Mouse (Mus musculus) spleen, postnatal 36 days (tissue): ENCODE measurements around the gene Htr2b.

ENCODE experiments used
- DNase-seq, 2 experiments: peaks; one replicate each; pipeline ENCODE4 v3.0.0; 2022; ENCODE audit warnings: low spot score in 2 of 2, mixed read lengths in 1 of 2

Htr2b gene

DNA sequence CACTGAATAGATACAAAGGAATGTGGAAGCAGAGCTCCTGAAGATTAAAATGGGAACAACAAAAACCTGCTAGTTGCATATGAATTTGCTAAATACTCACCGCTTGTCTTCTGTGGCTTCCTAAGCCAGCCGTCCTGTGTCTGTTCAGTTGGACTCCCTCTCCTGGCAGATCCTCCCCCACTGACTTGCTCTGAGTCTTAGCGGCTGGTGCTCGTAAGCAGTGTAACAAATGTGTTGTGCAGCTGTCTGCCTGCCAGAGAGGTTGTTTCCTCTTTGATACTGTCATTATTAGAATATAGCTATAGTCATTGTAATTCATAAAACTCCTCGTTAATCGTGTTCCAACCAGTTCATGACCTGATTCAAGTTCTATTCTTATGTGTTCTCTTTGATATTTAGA, at the start of gene Htr2b:
TSS of gene Htr2b (minus strand) at position 192 of the 400 bp plus-strand sequence.
- peak in 1 of 2 experiments; percentile 2 for DNase-seq

DNA sequence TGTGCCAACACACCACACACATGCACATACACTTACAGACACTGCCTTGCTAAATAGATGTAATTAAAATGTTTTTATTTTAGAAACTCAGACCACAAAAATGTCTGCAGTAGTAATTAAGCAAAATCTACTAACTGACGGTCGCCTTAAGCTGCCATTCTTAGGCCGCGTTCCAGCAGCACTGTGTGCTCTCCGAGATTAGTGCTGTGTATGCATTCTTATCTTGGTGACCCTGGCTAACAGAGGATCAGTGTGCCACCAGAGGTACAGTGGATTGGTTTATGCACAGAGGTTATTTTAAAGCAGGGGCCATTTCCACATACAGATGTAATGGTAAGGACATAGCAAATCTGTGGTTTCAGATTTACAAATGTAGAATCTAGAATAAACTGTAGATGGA, 49.3 kb upstream of the Htr2b start:
- DNase-seq = peak; percentile 19 to 55

DNA sequence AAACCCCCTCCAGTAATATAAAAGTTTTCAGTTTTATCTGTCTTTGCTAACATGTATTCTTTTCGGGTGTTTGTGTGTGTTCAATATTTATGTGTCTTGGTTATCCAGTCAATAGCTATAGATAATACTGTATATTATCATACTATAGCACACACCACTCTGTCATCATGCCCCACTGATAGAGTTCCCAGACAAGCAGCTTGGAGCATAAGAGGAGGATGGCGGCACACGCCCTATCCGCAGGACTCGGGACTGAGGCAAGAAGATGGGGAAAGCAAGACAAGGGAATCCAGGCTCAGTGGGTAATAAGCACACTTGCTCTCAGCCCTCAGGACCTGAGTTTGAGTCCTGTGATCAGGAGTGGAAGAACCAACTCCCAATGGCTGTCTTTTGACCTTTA, 48.7 kb upstream of the Htr2b start:
- peak in 1 of 2 experiments; percentile 43 for DNase-seq

DNA sequence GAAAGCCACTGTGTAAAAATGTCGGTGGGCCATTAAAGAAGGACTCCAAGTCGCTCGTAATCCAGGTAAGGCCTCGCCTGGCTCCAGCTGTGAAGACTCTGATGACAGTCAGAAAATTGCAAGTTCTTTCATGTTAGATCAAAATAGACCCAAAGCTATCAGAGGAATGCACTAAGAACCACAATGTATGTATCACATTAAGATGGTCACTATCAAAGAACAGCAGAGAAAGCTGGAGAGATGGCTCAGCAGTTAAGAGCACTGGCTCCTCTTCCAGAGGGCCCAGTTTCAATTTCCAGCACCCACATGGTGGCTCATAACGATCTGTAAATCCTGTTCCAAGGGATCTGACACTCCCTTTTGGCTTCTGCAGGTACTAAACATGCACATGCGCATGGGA, 48.3 kb upstream of the Htr2b start:
- DNase-seq = no peak

DNA sequence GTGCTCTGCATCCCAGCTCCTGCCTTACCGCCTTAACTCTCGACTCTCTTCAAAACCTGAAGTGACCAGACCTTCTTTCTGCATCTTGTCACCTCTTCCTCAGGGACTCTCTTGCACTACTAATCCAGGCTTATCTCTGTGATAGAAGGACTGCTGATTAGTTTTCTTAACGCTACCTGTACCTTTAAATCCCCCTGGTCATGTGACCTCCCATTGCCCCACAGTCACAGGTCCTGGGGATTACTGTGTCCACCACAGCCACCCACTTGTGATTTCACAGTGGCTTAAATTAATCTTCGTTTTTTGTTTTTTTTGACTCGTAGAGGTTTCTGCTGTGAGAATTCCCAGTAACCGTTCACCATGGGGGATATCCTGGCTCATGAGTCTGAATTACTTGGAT, 44.8 kb upstream of the Htr2b start:
- DNase-seq = no peak

DNA sequence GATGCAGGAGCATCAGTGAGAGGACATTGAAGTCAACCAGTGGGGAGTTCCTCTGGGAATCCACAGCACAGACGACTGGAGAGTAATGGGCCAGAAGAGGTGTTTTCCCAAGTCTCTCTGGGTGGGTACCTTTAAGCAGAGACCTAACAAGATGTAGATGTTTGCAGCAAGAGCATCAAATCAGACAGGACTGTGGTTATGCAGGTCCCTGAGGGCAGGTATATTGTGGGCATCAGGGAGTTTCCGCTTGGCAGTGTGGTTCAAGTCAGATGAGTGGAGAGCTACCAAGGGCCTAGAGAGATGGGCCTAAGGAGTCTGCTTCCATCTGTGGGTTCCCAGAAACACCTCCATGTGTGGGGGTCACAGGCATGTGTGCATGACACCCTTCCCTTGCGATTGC, 44.3 kb upstream of the Htr2b start:
- no peak for DNase-seq

DNA sequence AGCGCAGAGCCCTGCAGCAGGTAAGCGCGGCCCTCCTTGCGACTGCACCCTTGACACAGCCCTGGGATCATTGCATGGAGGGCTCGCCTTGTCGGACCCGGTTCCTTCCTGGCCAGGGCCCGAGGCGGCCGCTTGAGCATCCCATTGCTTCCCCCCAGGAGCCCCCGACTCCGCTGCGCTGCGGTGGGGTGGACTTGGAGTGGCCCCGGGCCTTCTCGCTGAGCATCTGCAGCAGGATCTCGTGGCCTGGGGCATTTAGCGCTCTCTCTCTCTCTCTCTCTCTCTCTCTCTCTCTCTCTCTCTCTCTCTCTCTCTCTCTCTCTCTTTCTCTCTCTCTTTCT, 43.0 kb upstream of the Htr2b start:
- no peak for DNase-seq

DNA sequence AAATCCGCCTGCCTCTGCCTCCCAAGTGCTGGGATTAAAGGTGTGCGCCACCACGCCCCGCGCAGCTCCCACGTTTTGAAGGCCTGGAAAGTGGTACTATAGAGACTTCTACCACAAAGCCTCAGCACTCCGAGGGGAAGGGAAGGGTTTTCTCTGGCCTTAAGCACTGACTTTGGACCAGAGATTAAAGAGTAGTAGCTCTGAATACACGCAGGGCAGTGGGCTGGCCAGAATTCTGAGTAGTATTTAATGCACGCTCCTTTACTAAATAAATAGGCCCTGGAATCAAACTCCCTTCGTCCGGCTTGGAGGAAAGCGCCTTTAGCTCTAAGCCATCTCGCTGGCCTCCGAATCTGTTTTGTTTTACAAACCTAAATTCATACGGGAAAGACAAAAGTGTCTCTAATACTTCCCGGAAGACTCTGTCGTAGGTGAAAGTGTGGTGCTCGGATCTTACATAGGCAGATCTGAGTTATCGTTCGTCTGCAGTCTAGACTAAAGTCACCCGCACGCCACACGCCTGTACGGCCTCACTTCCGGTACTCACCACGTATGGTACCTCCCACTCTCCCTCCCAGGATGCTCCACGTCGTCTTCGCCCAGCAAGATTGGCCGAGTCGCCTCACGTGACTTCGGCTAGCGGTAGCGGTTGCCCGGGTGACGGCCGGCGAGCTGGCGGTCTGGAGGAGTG, 42.5 kb upstream of the Htr2b start, which contains the start of gene Armc9:
TSS of gene Armc9 (plus strand) at position 648 of the 691 bp plus-strand sequence.
- peak; percentile 96 to 97 for DNase-seq

DNA sequence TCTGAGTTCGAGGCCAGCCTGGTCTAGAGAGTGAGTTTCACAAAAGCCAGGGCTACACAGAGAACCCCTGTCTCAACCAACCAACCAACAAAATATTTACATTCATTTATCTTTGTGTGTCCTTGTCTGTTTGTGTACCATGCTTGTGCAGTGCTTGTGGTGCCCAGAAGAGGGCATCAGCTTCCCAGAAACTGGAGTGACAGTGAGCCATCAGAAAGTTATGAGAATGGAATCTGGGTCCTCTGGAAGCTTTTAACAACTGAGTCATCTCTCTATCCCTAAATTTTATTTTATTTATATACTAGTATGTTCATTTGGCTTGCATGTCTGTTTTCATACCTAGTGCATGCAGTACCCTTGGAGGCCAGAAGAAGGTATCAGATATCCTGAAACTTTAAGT, 40.8 kb upstream of the Htr2b start:
- DNase-seq = no peak

DNA sequence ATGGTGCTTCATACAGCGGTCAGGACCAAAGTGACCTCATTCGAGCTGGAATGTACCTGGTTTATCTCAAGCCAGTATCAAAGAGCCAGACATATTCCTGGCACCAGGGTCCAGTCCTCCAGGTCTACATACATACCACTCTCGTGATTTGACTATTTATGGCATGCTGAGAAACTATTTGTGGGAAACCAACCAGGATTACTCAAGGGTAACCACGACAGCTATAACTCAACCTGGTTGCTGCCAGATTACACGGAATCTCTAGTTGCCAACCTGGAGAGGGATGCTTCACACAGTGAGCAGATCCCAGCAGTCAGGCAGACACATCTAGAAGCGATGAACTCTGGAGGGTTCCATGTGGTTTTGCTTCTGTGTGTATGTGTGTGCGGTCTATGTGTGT, 39.6 kb upstream of the Htr2b start:
- no peak for DNase-seq

DNA sequence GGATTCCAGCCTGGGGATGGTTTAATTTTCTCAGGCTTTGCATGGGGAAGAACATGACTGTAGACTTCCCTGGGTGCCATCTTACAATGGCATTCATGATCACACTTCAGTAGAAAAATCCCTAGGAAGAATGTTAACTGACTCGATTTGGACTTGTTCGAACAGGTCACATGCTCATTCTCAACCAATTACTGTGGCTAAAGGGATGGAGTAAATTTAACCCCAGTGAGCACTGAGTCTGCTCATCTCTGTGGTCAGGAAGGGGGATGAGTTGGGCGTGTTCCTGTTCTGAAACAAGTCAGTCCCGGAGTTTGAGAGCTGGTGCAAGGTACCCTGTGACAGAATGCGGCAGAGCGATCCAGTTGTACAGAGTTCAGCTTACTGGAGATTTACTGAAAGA, 39.2 kb upstream of the Htr2b start:
- no peak for DNase-seq

DNA sequence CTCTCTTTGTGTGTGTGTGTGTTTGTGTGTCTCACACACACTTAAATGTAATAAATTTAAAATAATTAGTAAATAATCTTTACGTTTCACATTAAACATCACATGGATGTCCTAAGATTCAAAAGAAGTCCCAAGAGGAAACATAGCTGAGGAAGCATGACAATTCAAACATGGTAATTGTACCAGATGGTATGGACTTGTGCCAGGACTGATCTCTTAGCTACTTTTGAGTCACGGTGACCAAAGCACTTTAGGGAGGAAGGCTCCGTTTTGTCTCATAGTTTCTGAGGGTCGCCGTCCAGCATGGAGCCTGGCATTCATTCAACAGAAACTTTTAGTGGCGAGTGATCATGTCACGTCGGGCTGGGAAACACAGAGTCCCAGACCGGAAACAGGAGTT, 36.4 kb upstream of the Htr2b start:
- no peak for DNase-seq

DNA sequence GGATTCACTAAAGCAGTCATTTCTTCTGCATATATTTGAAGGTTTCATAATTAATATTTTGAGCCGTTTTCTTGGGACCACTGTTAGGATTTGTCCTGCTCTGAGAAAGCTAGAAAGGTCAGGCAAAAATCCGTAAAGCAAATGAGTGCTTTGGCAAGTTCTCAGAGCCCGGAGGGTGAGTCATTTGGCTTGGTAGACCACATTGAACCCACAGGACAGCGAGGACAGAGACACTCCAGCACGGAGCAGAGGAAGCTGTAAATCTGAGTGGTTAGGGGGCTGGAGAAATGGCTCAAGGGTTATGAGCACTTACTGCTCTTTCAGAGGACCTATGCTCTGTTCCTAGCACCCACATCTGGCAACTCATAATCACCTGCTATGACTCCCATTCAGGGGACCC, 35.8 kb upstream of the Htr2b start:
- no peak for DNase-seq

DNA sequence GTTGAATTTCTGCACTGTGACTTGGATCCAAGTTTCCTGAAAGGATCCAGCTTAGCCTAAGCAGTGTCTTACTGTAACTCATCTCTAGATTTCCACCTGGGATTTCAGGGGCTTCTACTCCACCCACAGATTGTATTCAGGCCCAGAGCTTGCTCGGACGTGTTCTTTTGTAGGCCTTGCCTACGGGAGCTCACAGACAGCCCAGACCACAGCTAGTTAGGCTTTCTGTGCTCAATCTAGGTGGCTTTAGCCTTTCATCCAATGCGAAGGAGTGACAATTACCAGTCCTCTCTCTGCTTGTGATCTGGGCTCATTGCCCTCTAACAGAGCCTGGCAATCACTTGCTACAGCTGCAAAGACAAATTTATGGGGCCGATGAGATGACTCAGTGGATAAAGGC, 34.5 kb upstream of the Htr2b start:
- DNase-seq = no peak

DNA sequence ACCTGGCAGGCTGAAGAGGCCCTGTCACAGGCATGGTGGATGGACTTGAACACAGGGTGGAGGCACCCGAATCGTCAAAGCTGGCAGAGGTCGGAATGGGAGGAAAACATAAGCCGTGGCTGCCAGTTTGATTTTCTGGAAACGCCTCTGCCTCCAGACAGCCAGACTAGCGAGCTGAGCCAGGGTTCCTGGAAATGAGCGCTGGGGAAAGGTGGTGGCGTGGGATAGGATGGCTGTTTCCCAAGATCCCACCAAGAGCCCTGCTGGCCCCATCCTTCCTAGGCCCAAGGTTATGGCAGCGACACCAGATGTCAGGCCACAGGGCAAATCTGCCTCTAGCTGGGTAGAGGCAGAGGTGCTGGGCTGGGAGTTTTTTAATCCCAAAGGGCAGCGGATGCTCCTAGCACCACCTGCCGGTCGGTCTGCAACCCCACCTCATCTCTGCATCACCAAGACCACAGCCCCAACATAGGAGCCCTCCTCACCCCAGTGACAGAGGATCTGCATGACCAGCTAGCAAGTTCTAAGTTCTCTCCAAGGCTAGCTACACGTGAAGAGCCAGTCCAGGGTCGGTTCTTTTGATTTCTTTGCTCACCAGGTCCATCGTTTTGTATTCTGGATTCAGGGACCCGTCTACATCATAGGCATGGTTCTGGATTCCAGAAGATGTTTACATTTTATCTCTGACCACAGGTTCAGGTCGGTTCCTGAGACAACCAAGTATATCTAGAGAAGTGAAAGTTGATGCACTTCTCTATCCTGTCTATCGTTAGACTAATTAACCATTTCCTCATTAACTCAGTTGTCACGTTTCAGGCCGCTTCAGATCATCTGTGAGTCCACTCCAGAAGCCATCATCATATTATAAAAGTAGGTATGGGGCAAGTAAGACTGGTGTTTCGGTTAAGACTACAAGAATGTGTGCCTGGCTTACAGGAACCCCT, 32.5 kb upstream of the Htr2b start:
- peak; percentile 15 to 25 for DNase-seq

DNA sequence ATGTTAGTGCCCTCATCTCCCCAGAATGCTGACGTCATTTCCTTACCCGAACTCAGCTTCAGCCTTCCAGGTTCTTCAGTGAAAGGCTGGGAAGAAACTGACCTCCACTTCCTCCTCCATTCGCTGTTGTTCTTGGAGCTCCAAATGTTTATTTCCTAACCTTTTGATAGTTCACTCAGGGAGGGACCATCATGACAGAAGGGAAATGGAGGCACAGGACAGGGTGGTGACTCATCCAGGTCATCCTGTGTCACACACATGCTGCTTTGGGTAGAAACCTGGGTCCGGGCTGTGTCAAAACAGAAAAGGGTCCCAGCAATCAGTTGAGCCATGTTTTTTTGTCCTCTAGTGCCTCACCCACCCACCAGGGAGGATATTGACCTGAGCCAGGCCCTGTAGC, 31.4 kb upstream of the Htr2b start:
- no peak for DNase-seq

DNA sequence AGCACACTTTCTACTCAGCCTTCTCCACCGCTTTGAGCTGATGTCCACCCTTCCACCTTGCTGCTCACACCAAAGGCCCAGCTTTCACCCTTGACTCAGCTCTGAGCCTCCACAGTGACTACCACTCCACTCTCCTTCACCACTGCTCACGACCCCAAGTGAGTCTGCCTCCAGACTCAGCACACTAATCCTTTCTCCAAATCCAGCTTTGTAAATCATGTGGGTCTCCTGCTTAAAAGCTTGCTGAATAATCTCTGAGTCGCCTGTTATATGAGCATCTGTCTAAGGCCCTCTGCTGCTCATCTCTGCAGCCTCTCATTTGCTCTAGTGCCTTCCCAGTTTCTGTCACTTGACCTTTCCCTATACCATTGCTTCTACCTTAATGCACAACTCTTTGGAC, 29.3 kb upstream of the Htr2b start:
- no peak for DNase-seq

DNA sequence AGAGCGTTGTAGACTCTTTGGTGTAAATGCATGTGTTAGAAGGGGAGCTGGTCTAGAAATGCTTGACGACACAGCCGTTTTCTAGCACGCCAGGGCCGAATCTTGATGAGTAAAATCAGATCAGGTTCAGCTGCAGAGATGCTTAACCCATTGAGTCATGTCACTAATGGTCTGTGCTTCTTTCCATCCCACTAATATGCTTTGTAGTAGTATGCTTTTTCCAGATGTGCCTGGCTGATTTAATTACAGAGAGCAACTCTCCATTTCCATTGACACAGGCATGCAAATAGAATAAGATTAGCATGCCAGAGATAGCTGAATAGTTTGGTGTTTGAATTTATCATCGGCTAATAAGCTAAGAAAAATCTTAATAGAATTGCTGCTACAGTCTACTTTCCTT, 23.5 kb upstream of the Htr2b start:
- DNase-seq = no peak

DNA sequence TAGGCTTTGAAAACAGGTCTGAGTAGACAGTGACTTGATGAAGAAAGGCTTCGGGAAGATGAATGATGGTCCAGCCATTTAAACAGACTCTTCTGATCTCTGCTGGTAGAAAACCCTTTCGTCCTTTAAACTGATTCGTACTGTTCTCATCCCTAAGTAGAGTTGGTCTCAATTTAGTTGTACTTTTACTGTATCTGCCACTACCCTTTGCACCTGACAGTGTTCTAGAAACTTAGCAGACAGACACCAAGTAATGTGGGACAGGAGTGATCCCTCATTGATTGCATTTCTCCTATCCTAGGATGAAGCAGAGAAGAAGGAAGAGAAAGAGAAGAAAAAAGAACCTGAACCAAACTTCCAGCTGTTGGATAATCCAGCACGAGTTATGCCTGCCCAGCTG, 21.6 kb upstream of the Htr2b start, which contains the start of gene Gm21972:
TSS of gene Gm21972 (plus strand) at position 301 of the 400 bp plus-strand sequence.
- DNase-seq = no peak

DNA sequence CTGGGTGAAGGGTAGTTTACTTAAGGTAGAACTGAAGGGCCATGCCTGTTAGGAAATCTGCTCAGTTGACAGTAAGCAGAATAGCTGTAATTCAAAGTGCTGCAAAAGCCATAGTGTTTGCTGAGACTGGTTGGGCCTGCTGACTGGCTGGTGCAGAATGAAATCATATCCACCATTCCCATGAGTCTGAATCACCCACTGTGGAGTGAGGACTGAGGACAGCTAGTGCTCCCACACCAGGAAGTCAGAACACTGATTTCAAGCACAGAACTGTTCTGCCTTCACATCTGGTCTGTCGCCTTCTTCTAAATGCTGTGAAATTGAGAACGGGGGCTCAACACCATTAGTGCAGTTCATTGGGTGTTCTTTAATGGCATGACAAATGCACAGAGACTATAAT, 14.3 kb upstream of the Htr2b start:
- no peak for DNase-seq

DNA sequence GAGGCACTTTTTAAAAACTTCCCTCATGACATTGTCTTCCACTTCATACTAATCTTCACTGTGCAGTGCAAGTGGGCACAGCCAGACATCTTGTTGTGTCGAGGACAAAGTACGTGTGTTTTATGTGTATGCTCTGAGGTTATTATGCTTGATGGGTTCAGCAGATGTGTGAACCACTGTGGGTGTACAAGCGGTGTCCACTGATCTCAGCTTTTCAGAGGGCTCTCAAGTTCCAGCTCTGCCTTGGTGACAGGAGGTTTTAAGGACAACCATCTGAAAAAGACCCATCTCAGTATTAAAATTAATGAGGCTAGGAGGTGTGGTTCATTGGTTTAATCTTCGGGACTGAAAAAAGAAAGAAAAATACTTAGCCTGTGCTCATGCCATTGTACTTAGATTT, 7.8 kb upstream of the Htr2b start:
- DNase-seq = no peak

DNA sequence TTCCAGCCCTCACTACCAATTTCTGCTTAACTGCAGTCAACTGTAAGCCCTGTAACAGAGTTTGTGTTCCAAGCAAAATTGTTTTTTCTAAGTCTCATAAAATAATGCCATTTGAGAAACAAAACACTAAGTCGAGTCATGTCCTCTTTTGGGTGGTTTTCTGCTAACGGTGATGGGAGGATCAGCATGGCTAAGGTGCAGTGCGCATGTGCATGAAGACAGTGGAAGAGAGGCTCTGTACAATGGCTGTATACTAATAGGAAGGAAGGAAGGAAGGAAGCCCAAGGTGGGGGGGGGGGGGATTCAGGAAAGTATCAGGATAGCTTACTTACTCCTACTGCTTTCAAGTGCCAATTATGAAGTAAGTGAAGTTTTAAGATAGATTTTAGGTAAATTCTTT, 2.4 kb upstream of the Htr2b start:
- no peak for DNase-seq

DNA sequence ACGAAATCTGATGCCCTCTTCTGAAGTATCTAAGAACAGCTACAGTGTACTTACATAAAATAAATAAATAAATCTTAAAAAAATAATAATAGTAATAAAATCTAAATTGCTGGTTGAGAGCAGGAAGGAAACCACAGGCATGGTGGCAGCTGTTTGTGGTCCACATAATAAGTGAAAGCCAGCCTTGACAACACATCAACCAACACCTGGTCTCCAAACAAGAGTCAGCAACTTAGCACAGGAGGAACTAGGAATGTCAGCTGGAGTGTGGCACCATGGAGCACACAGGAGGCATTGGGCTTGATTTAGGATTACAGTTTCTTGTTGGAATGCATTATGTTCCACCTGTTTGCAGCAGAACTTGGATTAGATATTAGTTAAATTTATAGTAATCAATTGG, 6.7 kb downstream of the Htr2b start:
- DNase-seq = no peak
